Mouse (Mus musculus): Measurements from ENCODE around the gene Smug1. TPM values are rescaled to one million over a fixed set of nuclear protein-coding genes. Genes with fewer than 3 reads are reported as not detected.

Gene Smug1
- polyA plus RNA-seq, 2 experiments from 2014 or later: 6.0 to 8.1 TPM

Other genes with a start within 250 kb of the Smug1 start
- gene Hoxc13, start 246.0 kb downstream of the Smug1 start, polyA plus RNA-seq (2017; shearing (Covaris generic)): not detected
- not detected for gene Hoxc12, start 230.3 kb downstream of the Smug1 start, polyA plus RNA-seq (2017; shearing (Covaris generic))
- not detected for gene Hoxc11, start 212.7 kb downstream of the Smug1 start, polyA plus RNA-seq (2017; shearing (Covaris generic))
- gene Hoxc10, start 200.3 kb downstream of the Smug1 start, polyA plus RNA-seq (2017; shearing (Covaris generic)): not detected
- gene Hoxc5, start 199.6 kb downstream of the Smug1 start, polyA plus RNA-seq (2017; shearing (Covaris generic)): not detected
- not detected for gene Hoxc9, start 190.7 kb downstream of the Smug1 start, polyA plus RNA-seq (2017; shearing (Covaris generic))
- under 1 TPM in 1 of 2 experiments, not detected in 1; 0.43 TPM for gene Hoxc8, start 176.5 kb downstream of the Smug1 start, polyA plus RNA-seq (2017; shearing (Covaris generic))
- not detected for gene Hoxc6, start 168.8 kb downstream of the Smug1 start, polyA plus RNA-seq (2017; shearing (Covaris generic))
- not detected for gene Hoxc4, start 148.2 kb downstream of the Smug1 start, polyA plus RNA-seq (2017; shearing (Covaris generic))
- 10 to 100 TPM; 20.0 to 24.9 TPM for gene Cbx5, start 72.7 kb upstream of the Smug1 start, polyA plus RNA-seq (2017; shearing (Covaris generic))
- 100 to 1,000 TPM; 322 to 361 TPM for gene Hnrnpa1, start 73.3 kb upstream of the Smug1 start, polyA plus RNA-seq (2017; shearing (Covaris generic))
- gene Nfe2, start 91.3 kb upstream of the Smug1 start, polyA plus RNA-seq (2017; shearing (Covaris generic)): under 1 TPM; 0.34 to 0.84 TPM
- 100 to 1,000 TPM; 213 to 244 TPM for gene Copz1, start 105.6 kb upstream of the Smug1 start, polyA plus RNA-seq (2017; shearing (Covaris generic))
- gene Gpr84, start 143.5 kb upstream of the Smug1 start, polyA plus RNA-seq (2017; shearing (Covaris generic)): not detected
- not detected for gene Zfp385a, start 173.0 kb upstream of the Smug1 start, polyA plus RNA-seq (2017; shearing (Covaris generic))
- 1 to 10 TPM; 1.9 to 3.8 TPM for gene Itga5, start 199.7 kb upstream of the Smug1 start, polyA plus RNA-seq (2017; shearing (Covaris generic))

Measured in CD4-positive, CD25-positive, alpha-beta regulatory T cell, adult 4 months (primary cell).